Mouse (Mus musculus) ES-E14 (cell line): ENCODE measurements around the gene Gtf2ird2.

Experiments used
- HCFC1 ChIP-seq: IDR thresholded peaks from 2 replicates; pipeline ENCODE4 v1.6.1; 2012; ENCODE audit warnings: low read length, inconsistent platforms, borderline replicate concordance; ENCODE audit not compliant: insufficient read depth
- ZC3H11A ChIP-seq: IDR thresholded peaks from 2 replicates; pipeline ENCODE4 v1.6.1; 2012; ENCODE audit warnings: low read depth, mild to moderate bottlenecking, inconsistent platforms, low read length, borderline replicate concordance

GRCm38 (mm10) chr5:134272761-134273160, 88.9 kb downstream of the Gtf2ird2 start:
- TF ChIP-seq ZC3H11A (no peak), HCFC1 (no peak)
